Mouse (Mus musculus) adrenal gland, adult (tissue): ENCODE results near the gene Hck.

ENCODE experiments used
- DNase-seq, 2 experiments: peaks; one replicate each; pipeline ENCODE4 v3.0.0; 2022 to 2023; ENCODE audit warnings: low spot score in 1 of 2; ENCODE audit not compliant: inconsistent age in 2 of 2

Hck gene

GRCm38 (mm10) chr2:153108313-153109264 lies at the start of gene Hck:
Gene Hck (plus strand): TSS chr2:153108468.
- DNase-seq = peak; percentile 65 to 85

- DNase-seq = no peak
These were observed 48.1 kb upstream of the Hck start for GRCm38 (mm10) chr2:153060216-153060615.

GRCm38 (mm10) chr2:153063394-153063793 lies 44.9 kb upstream of the Hck start:
- DNase-seq = no peak

GRCm38 (mm10) chr2:153064190-153064970 lies 43.9 kb upstream of the Hck start:
- DNase-seq = no peak

- DNase-seq = peak; percentile 39 to 63
These were observed 42.3 kb upstream of the Hck start, which contains the start of gene Ccm2l for GRCm38 (mm10) chr2:153065747-153066508. Gene Ccm2l (plus strand): TSS chr2:153065955.

- no peak for DNase-seq
These were observed 41.3 kb upstream of the Hck start for GRCm38 (mm10) chr2:153066991-153067390.

GRCm38 (mm10) chr2:153070762-153071490 lies 37.3 kb upstream of the Hck start:
- DNase-seq = peak in 1 of 2 experiments; percentile 76

- DNase-seq = peak in 1 of 2 experiments; percentile 73
These were observed 36.6 kb upstream of the Hck start for GRCm38 (mm10) chr2:153071491-153072184.

GRCm38 (mm10) chr2:153074651-153075050 lies 33.6 kb upstream of the Hck start:
- DNase-seq = peak in 1 of 2 experiments; percentile 15

GRCm38 (mm10) chr2:153075961-153076360 lies 32.3 kb upstream of the Hck start:
- peak in 1 of 2 experiments; percentile 13 for DNase-seq

- peak; percentile 71 to 93 for DNase-seq
These were observed 27.3 kb upstream of the Hck start for GRCm38 (mm10) chr2:153080841-153081523.

GRCm38 (mm10) chr2:153081866-153082265 lies 26.4 kb upstream of the Hck start:
- peak in 1 of 2 experiments; percentile 17 for DNase-seq

GRCm38 (mm10) chr2:153083275-153083674 lies 25.0 kb upstream of the Hck start:
- peak in 1 of 2 experiments; percentile 13 for DNase-seq

GRCm38 (mm10) chr2:153083824-153084223 lies 24.4 kb upstream of the Hck start:
- DNase-seq = no peak

- DNase-seq = peak in 1 of 2 experiments; percentile 51
These were observed 23.8 kb upstream of the Hck start for GRCm38 (mm10) chr2:153084261-153084976.

- peak in 1 of 2 experiments; percentile 13 for DNase-seq
These were observed 22.7 kb upstream of the Hck start for GRCm38 (mm10) chr2:153085556-153085955.

- DNase-seq = peak in 1 of 2 experiments; percentile 13
These were observed 22.1 kb upstream of the Hck start for GRCm38 (mm10) chr2:153086166-153086565.

GRCm38 (mm10) chr2:153087091-153087490 lies 21.2 kb upstream of the Hck start:
- DNase-seq = peak in 1 of 2 experiments; percentile 11
